Mouse (Mus musculus) intestine, postnatal 0 days (tissue): ENCODE measurements around the gene Tmie. TPM values are rescaled to one million over a fixed set of nuclear protein-coding genes. Genes with fewer than 3 reads are reported as not detected.

Source experiments
- ATAC-seq: fragments of 200-750 bp; cut with Nextera tagmentation; 2 replicates; pipeline ENCODE4 v1.8.0; 2017; ENCODE audit warnings: mild to moderate bottlenecking, moderate TSS enrichment, moderate library complexity
- H3K27ac ChIP-seq: fragments of 300-500 bp; sonication (generic); 2 replicates; pipeline ENCODE4 v1.5.1; 2014; ENCODE audit warnings: mild to moderate bottlenecking, low read depth, low read length, moderate library complexity
- H3K27me3 ChIP-seq: fragments of 300-500 bp; sonication (generic); replicated peaks from 2 replicates; pipeline ENCODE4 v1.6.1; 2014; ENCODE audit warnings: low read length, mixed read lengths; ENCODE audit not compliant: control insufficient read depth, insufficient read depth
- H3K36me3 ChIP-seq: fragments of 300-500 bp; sonication (generic); 2 replicates; pipeline ENCODE4 v1.6.1; 2014; ENCODE audit warnings: mild to moderate bottlenecking, moderate library complexity; ENCODE audit not compliant: control insufficient read depth, insufficient read depth
- H3K4me1 ChIP-seq: fragments of 300-500 bp; sonication (generic); replicated peaks from 2 replicates; pipeline ENCODE4 v1.6.1; 2014; ENCODE audit warnings: antibody characterized with exemption, low read length, mixed read lengths; ENCODE audit not compliant: control insufficient read depth, insufficient read depth
- H3K4me2 ChIP-seq: fragments of 300-500 bp; sonication (generic); replicated peaks from 2 replicates; pipeline ENCODE4 v1.6.1; 2014; ENCODE audit warnings: low read depth, mild to moderate bottlenecking, moderate library complexity
- H3K4me3 ChIP-seq: fragments of 300-500 bp; sonication (generic); 2 replicates; pipeline ENCODE4 v1.5.1; 2014; ENCODE audit warnings: low read depth, low read length
- H3K9ac ChIP-seq: fragments of 300-500 bp; sonication (generic); 2 replicates; pipeline ENCODE4 v1.6.1; 2014; ENCODE audit warnings: mild to moderate bottlenecking, low read depth, low read length
- H3K9me3 ChIP-seq: fragments of 300-500 bp; sonication (generic); 2 replicates; pipeline ENCODE4 v1.6.1; 2016; ENCODE audit warnings: mixed run types; ENCODE audit not compliant: control insufficient read depth
- CTCF ChIP-seq: sonication (generic); IDR thresholded peaks from 2 replicates; pipeline ENCODE4 v1.5.1; 2016; ENCODE audit warnings: low read depth, mild to moderate bottlenecking, control low read depth, antibody characterized with exemption, moderate library complexity
- WGBS: fragments of 180-500 bp; shearing (Covaris S2); extraction: QIAGEN DNeasy Blood & Tissue Kit; methylation state at CpG from one replicate; pipeline ENCODE4 v1.1.7; 2014; 5-methylcytosine and 5-hydroxymethylcytosine counted together
- polyA plus RNA-seq: library from polyadenylated mRNA; unstranded; fragments of >200 nt; fragmentation: Nextera tagmentation; extraction: Ambion mirVana; gene quantifications from 2 replicates; pipeline ENCODE4 v1.2.1, GENCODE M21; 2015

The Tmie gene
- polyA plus RNA-seq, 1 experiment from 2014 or later, result 10.0 TPM

GRCm38 (mm10) chr9:110855903-110856302 is 24.0 kb downstream of the Tmie start:
- 59% methylated on average over 7 of the region's 7 CpGs for WGBS
- H3K4me3 ChIP-seq, result no peak overlapping the region
- ATAC-seq, result no peak

GRCm38 (mm10) chr9:110849162-110849561 is 30.8 kb downstream of the Tmie start:
- WGBS, result 74% methylated on average over 7 of the region's 7 CpGs
- H3K27ac ChIP-seq, result no peak overlapping the region
- H3K9me3 ChIP-seq, result no peaks in the 10 kb centered on the region
- H3K4me2 ChIP-seq, result no peak overlapping the region
- no peaks in the 10 kb centered on the region for H3K4me1 ChIP-seq
- no peak overlapping the region for H3K9ac ChIP-seq
- no peaks in the 10 kb centered on the region for H3K27me3 ChIP-seq
- H3K36me3 ChIP-seq, result no peaks in the 10 kb centered on the region
- no peak for TF ChIP-seq CTCF
- no peak for ATAC-seq
- H3K4me3 ChIP-seq, result no peak overlapping the region

More at GRCm38 (mm10) chr9:110855903-110856302, 24.0 kb downstream of the Tmie start:
- Histone ChIP-seq H3K27me3 (no peaks in the 10 kb centered on the region), H3K4me1 (0 out of 2 replicates have a peak, but pooled peaks cover 3% of the 10 kb centered on the region), H3K9ac (no peak overlapping the region), H3K27ac (no peak overlapping the region), H3K4me2 (no peak overlapping the region), H3K36me3 (no peaks in the 10 kb centered on the region), H3K9me3 (no peaks in the 10 kb centered on the region)
- no peak for TF ChIP-seq CTCF

- no peaks in the 10 kb centered on the region for H3K36me3 ChIP-seq
- H3K4me1 ChIP-seq, result no peaks in the 10 kb centered on the region
- H3K27ac ChIP-seq, result no peak within 1 kb of the TSS
- no peak within 1 kb of the TSS for H3K4me2 ChIP-seq
- no peak within 1 kb of the TSS for H3K9ac ChIP-seq
- no peaks in the 10 kb centered on the region for H3K9me3 ChIP-seq
- WGBS, result 79% methylated on average over 10 of the region's 10 CpGs
- no peaks in the 10 kb centered on the region for H3K27me3 ChIP-seq
- TF ChIP-seq CTCF, result no peak
- no peak for ATAC-seq
- no peak within 1 kb of the TSS for H3K4me3 ChIP-seq
Observed at GRCm38 (mm10) chr9:110844206-110844605, 35.7 kb downstream of the Tmie start, which contains the start of gene Prss46. Gene Prss46 (plus strand): TSS chr9:110844506.

GRCm38 (mm10) chr9:110841438-110841837 is 38.5 kb downstream of the Tmie start:
- H3K4me1 ChIP-seq, result no peaks in the 10 kb centered on the region
- no peak overlapping the region for H3K4me3 ChIP-seq
- no peak for TF ChIP-seq CTCF
- no peaks in the 10 kb centered on the region for H3K36me3 ChIP-seq
- no peak for ATAC-seq
- 59% methylated on average over 2 of the region's 2 CpGs for WGBS
- H3K9ac ChIP-seq, result no peak overlapping the region
- H3K9me3 ChIP-seq, result no peaks in the 10 kb centered on the region
- no peak overlapping the region for H3K27ac ChIP-seq
- H3K27me3 ChIP-seq, result no peaks in the 10 kb centered on the region
- no peak overlapping the region for H3K4me2 ChIP-seq

- Histone ChIP-seq H3K9me3 (no peaks in the 10 kb centered on the region), H3K36me3 (no peaks in the 10 kb centered on the region), H3K4me1 (no peaks in the 10 kb centered on the region), H3K4me2 (no peak overlapping the region), H3K4me3 (no peak overlapping the region), H3K9ac (no peak overlapping the region), H3K27me3 (no peaks in the 10 kb centered on the region), H3K27ac (no peak overlapping the region)
- no peak for ATAC-seq
- TF ChIP-seq CTCF, result no peak
- WGBS, result 91% methylated on average over 6 of the region's 6 CpGs
Observed at GRCm38 (mm10) chr9:110840905-110841304, 39.0 kb downstream of the Tmie start.

GRCm38 (mm10) chr9:110836112-110836511 is 43.8 kb downstream of the Tmie start:
- no peak overlapping the region for H3K4me2 ChIP-seq
- H3K9ac ChIP-seq, result no peak overlapping the region
- no peak overlapping the region for H3K4me3 ChIP-seq
- WGBS, result 64% methylated on average over 2 of the region's 2 CpGs
- H3K36me3 ChIP-seq, result no peaks in the 10 kb centered on the region
- no peak overlapping the region for H3K27ac ChIP-seq
- no peaks in the 10 kb centered on the region for H3K4me1 ChIP-seq
- no peaks in the 10 kb centered on the region for H3K27me3 ChIP-seq
- H3K9me3 ChIP-seq, result no peaks in the 10 kb centered on the region
- no peak for ATAC-seq
- no peak for TF ChIP-seq CTCF

- H3K4me3 ChIP-seq, result no peak overlapping the region
- TF ChIP-seq CTCF, result no peak
- H3K9ac ChIP-seq, result no peak overlapping the region
- H3K4me2 ChIP-seq, result no peak overlapping the region
- H3K27me3 ChIP-seq, result no peaks in the 10 kb centered on the region
- no peak for ATAC-seq
- 42% methylated on average over 10 of the region's 10 CpGs for WGBS
- H3K36me3 ChIP-seq, result no peaks in the 10 kb centered on the region
- no peaks in the 10 kb centered on the region for H3K4me1 ChIP-seq
- no peak overlapping the region for H3K27ac ChIP-seq
- no peaks in the 10 kb centered on the region for H3K9me3 ChIP-seq
Observed at GRCm38 (mm10) chr9:110834961-110835360, 45.0 kb downstream of the Tmie start.
